Mouse (Mus musculus): ENCODE results near the gene Luc7l2.

DNA sequence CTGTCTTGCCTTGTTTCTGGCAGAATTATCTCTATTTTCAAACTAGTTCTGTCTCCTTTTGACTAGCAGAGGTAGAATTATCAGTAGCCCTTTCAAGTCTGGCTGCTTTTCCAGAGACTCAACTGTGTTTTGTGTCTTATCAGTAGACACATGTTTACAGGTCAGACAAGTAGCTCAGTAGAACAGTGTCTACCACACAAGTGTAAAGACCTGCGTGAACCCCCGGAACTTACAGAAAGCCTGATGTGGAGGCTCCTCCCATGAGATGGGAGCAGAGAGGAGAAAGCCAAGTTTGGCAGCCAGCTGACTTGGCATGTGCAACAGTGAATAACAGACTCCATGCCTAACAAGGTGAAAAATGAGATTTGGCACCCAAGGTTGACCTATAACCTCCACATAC is 72.3 kb downstream of the Luc7l2 start:
- TF ChIP-seq CTCF (IDR thresholded peaks at IDR 0.05; ENCODE audit: extremely low read depth, insufficient read depth, insufficient read length, insufficient replicate concordance) = no peak
- TF ChIP-seq POLR2A (IDR thresholded peaks at IDR 0.05; ENCODE audit: low read depth, low read length) = no peak
